Mouse (Mus musculus) ES-Bruce4 (cell line): ENCODE results near the gene Pde10a.

Experiments
- CTCF ChIP-seq: IDR thresholded peaks from one replicate; pipeline ENCODE4 v1.8.1; 2011; ENCODE audit warnings: low read depth, low read length
- EP300 ChIP-seq: IDR thresholded peaks from 2 replicates; pipeline ENCODE4 v1.6.1; 2011; ENCODE audit warnings: low read depth, low read length; ENCODE audit not compliant: insufficient read depth
- POLR2A ChIP-seq: IDR thresholded peaks from one replicate; pipeline ENCODE4 v1.8.1; 2011; ENCODE audit warnings: low read length; ENCODE audit not compliant: insufficient read depth

DNA sequence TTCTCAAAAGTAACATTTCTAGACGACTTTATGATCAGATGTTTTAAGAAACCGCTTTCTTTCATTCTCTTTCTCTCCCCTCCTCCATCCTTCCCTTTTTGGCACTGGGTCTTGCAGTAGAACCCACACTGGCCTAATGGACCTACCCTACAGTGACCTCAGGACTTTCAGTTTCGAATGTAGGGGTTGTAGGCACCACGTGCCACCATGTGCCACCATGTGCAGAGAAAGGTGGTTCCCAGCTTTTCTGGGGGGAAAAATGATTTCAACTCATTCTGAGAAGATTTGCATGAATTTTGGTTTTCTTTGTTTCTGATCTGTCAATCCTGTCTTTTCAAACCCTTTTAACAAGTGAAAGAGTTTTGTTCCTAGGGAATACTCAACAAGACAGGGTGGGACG lies 363.5 kb downstream of the Pde10a start:
- no peak for TF ChIP-seq CTCF
- TF ChIP-seq POLR2A: no peak
- TF ChIP-seq EP300: no peak
